Mouse (Mus musculus): ENCODE measurements around the gene Stk32b. TPM values are rescaled to one million over a fixed set of nuclear protein-coding genes. Genes with fewer than 3 reads are reported as not detected.

Gene Stk32b
- polyA plus RNA-seq, 1 experiment from 2014 or later = 4.5 TPM

DNA sequence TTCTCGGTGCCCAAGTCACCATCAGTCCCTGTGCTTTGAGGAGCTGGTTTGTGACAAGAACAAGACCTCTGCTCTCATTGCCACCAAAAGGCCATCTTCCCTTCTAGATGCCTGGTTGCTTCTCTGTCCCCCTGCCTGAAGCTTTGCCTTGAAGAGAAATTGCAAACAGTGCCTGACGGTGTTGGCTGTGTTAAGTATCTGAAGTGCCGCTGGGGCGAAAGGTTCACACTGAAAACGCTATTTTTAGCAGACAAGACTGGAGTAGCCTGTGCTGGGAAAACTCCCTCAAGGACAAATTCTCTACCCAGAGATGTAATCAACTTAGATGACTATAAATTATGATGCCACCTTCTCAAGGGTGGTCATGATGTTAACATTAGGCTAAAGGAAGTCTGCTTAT, 129.1 kb downstream of the Stk32b start:
- Histone ChIP-seq H3K9ac (no peak overlapping the region), H3K4me1 (no peaks in the 10 kb centered on the region), H3K4me2 (no peak overlapping the region), H3K4me3 (no peak overlapping the region), H3K27ac (no peak overlapping the region), H3K27me3 (no peaks in the 10 kb centered on the region), H3K9me3 (no peaks in the 10 kb centered on the region), H3K36me3 (no peaks in the 10 kb centered on the region)
- WGBS = 69% methylated on average over 5 of the region's 5 CpGs
- ATAC-seq (ENCODE audit: insufficient number of reproducible peaks, low FRiP score, low TSS enrichment, low read depth) = no peak

DNA sequence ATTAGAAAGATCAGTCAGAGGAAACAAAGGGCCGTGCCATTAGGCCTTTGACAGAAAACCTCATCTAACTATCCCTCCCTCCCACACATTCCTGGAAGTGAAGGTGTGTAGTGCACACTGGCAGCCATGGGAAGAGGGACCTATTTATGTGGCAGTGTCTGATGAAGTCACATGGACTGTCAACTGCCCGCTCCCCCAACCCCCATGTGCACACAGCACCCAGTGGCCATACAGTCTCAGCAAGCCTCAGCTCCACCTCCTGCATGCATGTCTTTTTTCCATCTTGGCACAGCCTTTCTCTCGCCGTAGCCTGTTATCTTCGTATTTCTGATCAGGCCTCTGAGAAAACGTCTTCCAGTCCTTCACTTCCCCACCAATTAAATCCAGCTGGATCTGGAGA, 130.9 kb downstream of the Stk32b start:
- Histone ChIP-seq H3K27ac (no peak overlapping the region), H3K4me2 (no peak overlapping the region), H3K9ac (no peak overlapping the region), H3K9me3 (no peaks in the 10 kb centered on the region), H3K4me1 (no peaks in the 10 kb centered on the region), H3K4me3 (no peak overlapping the region), H3K27me3 (no peaks in the 10 kb centered on the region), H3K36me3 (no peaks in the 10 kb centered on the region)
- ATAC-seq (ENCODE audit: insufficient number of reproducible peaks, low FRiP score, low TSS enrichment, low read depth) = no peak
- 70% methylated on average over 6 of the region's 6 CpGs for WGBS

DNA sequence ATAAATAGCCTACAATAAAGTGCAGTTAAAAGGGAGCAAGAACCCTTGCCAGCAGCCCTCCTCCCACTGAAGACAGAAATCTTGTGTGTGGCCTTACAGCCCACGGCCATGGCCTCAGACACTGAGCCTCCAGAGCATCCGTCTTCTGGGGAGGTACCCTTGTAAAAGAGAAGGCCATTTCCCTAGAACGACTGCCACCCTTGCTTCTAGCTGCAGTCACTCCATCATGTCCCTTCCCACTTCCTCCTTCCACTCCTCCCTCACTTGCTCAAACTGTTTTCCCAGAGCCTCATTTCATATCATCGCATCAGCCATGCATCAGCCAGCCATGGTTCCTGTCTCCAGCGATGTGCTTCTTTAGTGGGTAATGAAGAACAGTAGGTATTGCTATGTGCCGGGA, 141.5 kb downstream of the Stk32b start:
- H3K27ac ChIP-seq = no peak overlapping the region
- no peaks in the 10 kb centered on the region for H3K36me3 ChIP-seq
- no peak overlapping the region for H3K4me3 ChIP-seq
- no peaks in the 10 kb centered on the region for H3K4me1 ChIP-seq
- WGBS = 57% methylated on average over 6 of the region's 6 CpGs
- no peaks in the 10 kb centered on the region for H3K27me3 ChIP-seq
- no peak for ATAC-seq (ENCODE audit: insufficient number of reproducible peaks, low FRiP score, low TSS enrichment, low read depth)
- no peak overlapping the region for H3K4me2 ChIP-seq
- no peak overlapping the region for H3K9ac ChIP-seq
- no peaks in the 10 kb centered on the region for H3K9me3 ChIP-seq

DNA sequence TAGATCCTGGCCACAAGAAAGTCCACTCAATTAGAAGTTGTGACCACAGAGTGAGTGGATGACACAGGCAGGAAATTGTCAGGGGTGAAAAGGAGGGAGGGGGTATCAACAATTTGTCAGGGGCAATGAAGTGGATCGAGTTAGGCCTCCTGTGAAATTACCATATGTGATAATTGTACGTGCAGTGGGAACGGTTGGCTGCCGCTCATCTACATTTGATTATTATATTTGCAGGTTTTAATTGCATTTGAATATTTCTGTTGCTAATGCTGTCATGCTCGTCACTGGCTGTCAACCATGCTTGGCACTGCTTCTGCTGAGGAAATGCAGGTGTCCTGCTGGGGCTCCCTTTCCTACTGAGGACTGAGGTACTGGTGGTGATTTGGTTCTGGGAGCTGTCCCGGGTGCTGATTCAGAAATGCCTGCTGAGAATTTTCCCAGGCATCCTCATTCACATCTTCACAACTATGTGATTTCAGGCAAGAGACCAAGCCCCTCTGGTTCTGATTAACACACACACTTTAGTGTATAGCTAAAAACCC, 159.6 kb downstream of the Stk32b start:
- Histone ChIP-seq H3K4me3 (no peak overlapping the region), H3K27ac (no peak overlapping the region), H3K4me1 (no peaks in the 10 kb centered on the region), H3K36me3 (no peaks in the 10 kb centered on the region), H3K9me3 (no peaks in the 10 kb centered on the region), H3K27me3 (no peaks in the 10 kb centered on the region), H3K9ac (no peak overlapping the region), H3K4me2 (no peak overlapping the region)
- no peak for ATAC-seq (ENCODE audit: insufficient number of reproducible peaks, low FRiP score, low TSS enrichment, low read depth)
- 61% methylated on average over 6 of the region's 6 CpGs for WGBS

DNA sequence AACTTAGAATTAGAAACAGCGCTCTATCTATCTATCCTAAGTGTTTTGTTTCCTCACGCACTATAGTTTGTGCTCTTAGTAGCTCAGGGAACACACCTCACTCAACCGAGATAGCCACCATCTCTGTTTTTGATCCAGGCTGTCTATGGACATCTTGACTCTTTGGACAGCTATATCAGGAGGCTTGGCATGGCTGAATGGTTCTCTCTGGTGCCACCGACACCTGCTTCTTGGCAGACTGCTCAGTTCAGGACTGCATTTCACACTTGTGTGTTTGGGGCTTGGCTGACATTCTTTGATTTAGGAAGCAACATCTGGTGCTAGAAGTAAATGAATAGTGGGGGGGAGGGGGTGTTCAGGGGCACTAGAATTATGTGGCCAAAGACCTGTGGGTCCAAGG, 162.7 kb downstream of the Stk32b start:
- H3K4me1 ChIP-seq = no peaks in the 10 kb centered on the region
- no peak overlapping the region for H3K27ac ChIP-seq
- no peaks in the 10 kb centered on the region for H3K27me3 ChIP-seq
- 91% methylated on average over 4 of the region's 4 CpGs for WGBS
- no peaks in the 10 kb centered on the region for H3K9me3 ChIP-seq
- no peak overlapping the region for H3K4me3 ChIP-seq
- no peaks in the 10 kb centered on the region for H3K36me3 ChIP-seq
- no peak overlapping the region for H3K9ac ChIP-seq
- H3K4me2 ChIP-seq = no peak overlapping the region
- ATAC-seq (ENCODE audit: insufficient number of reproducible peaks, low FRiP score, low TSS enrichment, low read depth) = no peak

DNA sequence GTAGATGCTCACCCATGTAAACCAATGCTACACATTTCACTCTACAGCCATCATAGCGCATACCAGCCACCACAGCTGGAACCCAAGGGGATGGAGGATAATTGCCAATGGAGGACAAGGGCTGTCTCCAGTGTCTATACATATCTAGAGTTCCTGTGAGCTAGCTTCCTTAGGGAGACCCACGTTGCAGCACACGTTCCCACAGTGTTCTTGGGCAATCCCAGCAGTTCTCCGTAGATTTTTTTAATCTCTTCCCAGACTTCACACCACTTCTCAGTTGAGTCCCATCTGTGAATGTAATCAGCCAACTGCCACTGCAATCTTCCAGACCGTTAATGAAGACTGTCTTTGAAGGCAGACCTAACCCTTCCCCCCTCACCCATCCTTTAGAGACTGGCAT, 165.3 kb downstream of the Stk32b start:
- Histone ChIP-seq H3K4me1 (no peaks in the 10 kb centered on the region), H3K27ac (no peak overlapping the region), H3K4me2 (no peak overlapping the region), H3K9me3 (no peaks in the 10 kb centered on the region), H3K36me3 (no peaks in the 10 kb centered on the region), H3K4me3 (no peak overlapping the region), H3K9ac (no peak overlapping the region), H3K27me3 (no peaks in the 10 kb centered on the region)
- WGBS = 76% methylated on average over 5 of the region's 5 CpGs
- no peak for ATAC-seq (ENCODE audit: insufficient number of reproducible peaks, low FRiP score, low TSS enrichment, low read depth)

DNA sequence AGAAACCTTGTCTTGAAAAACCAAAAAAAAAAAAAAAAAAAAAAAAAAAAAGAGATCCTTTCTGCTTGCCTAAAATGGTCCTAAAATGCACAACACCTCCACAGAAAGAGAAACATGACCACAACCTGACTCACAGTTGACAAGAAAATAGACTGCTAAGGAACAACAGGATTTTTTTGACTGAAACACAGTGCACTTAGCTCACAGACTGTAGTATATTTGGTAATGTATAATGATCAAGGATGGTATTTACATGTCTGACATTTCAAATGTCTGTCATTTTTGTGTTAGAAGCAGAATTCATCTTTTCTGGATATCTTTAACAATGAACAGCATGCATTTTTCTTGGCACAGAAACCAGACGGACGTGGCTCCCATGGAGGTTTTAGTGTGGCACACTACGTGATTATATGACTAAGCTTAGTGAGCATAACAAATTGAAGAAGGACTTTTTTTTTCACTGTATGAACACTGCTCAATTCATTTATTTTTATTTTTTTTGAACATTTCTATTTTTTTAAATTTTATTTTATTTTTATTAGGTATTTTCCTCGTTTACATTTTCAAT, 181.2 kb downstream of the Stk32b start:
- H3K4me1 ChIP-seq = no peaks in the 10 kb centered on the region
- H3K4me2 ChIP-seq = no peak overlapping the region
- no peaks in the 10 kb centered on the region for H3K9me3 ChIP-seq
- no peaks in the 10 kb centered on the region for H3K36me3 ChIP-seq
- H3K27me3 ChIP-seq = no peaks in the 10 kb centered on the region
- H3K4me3 ChIP-seq = no peak overlapping the region
- H3K27ac ChIP-seq = no peak overlapping the region
- ATAC-seq (ENCODE audit: insufficient number of reproducible peaks, low FRiP score, low TSS enrichment, low read depth) = no peak
- 74% methylated on average over 4 of the region's 4 CpGs for WGBS
- no peak overlapping the region for H3K9ac ChIP-seq

DNA sequence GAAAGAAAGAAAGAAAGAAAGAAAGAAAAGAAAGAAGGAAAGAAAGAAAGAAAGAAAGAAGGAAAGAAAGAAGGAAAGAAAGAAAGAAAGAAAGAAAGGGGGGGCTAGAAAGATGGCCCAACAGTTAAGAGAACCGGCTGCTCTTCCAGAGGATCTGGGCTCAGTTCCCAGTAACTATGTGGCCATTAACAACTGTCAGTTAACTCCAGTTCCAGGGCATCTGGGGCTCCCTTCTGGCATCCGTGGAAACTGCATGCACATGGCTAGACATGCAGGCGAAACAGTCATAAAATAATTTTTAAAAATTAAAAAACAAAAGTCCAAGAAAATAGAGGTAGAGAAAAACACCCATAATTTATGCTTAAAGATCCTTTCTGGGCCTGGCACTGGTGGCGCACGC, 181.7 kb downstream of the Stk32b start:
- H3K4me3 ChIP-seq = no peak overlapping the region
- H3K4me2 ChIP-seq = no peak overlapping the region
- WGBS = 73% methylated on average over 5 of the region's 5 CpGs
- no peak overlapping the region for H3K27ac ChIP-seq
- no peaks in the 10 kb centered on the region for H3K9me3 ChIP-seq
- no peaks in the 10 kb centered on the region for H3K4me1 ChIP-seq
- no peak for ATAC-seq (ENCODE audit: insufficient number of reproducible peaks, low FRiP score, low TSS enrichment, low read depth)
- H3K27me3 ChIP-seq = no peaks in the 10 kb centered on the region
- H3K9ac ChIP-seq = no peak overlapping the region
- H3K36me3 ChIP-seq = no peaks in the 10 kb centered on the region

GRCm38 (mm10) chr5:37525363-37525762, 191.6 kb downstream of the Stk32b start:
- WGBS = 51% methylated on average over 5 of the region's 5 CpGs
- H3K4me2 ChIP-seq = no peak overlapping the region
- no peaks in the 10 kb centered on the region for H3K27me3 ChIP-seq
- no peaks in the 10 kb centered on the region for H3K36me3 ChIP-seq
- H3K4me1 ChIP-seq = no peaks in the 10 kb centered on the region
- no peak overlapping the region for H3K9ac ChIP-seq
- no peak overlapping the region for H3K4me3 ChIP-seq
- no peaks in the 10 kb centered on the region for H3K9me3 ChIP-seq
- no peak for ATAC-seq (ENCODE audit: insufficient number of reproducible peaks, low FRiP score, low TSS enrichment, low read depth)
- no peak overlapping the region for H3K27ac ChIP-seq

GRCm38 (mm10) chr5:37520441-37520840, 196.5 kb downstream of the Stk32b start:
- Histone ChIP-seq H3K4me1 (no peaks in the 10 kb centered on the region), H3K9ac (no peak overlapping the region), H3K27ac (no peak overlapping the region), H3K27me3 (no peaks in the 10 kb centered on the region), H3K36me3 (no peaks in the 10 kb centered on the region), H3K4me3 (no peak overlapping the region), H3K9me3 (no peaks in the 10 kb centered on the region), H3K4me2 (no peak overlapping the region)
- 75% methylated on average over 3 of the region's 3 CpGs for WGBS
- ATAC-seq (ENCODE audit: insufficient number of reproducible peaks, low FRiP score, low TSS enrichment, low read depth) = no peak

- H3K4me1 ChIP-seq = no peaks in the 10 kb centered on the region
- no peak overlapping the region for H3K4me3 ChIP-seq
- no peaks in the 10 kb centered on the region for H3K27me3 ChIP-seq
- no peak for ATAC-seq (ENCODE audit: insufficient number of reproducible peaks, low FRiP score, low TSS enrichment, low read depth)
- no peaks in the 10 kb centered on the region for H3K9me3 ChIP-seq
- H3K27ac ChIP-seq = no peak overlapping the region
- no peaks in the 10 kb centered on the region for H3K36me3 ChIP-seq
- no peak overlapping the region for H3K4me2 ChIP-seq
- 26% methylated on average over 2 of the region's 2 CpGs for WGBS
- no peak overlapping the region for H3K9ac ChIP-seq
These were observed 204.5 kb downstream of the Stk32b start for GRCm38 (mm10) chr5:37512479-37512878.

GRCm38 (mm10) chr5:37506880-37507519, 210.0 kb downstream of the Stk32b start:
- Histone ChIP-seq H3K36me3 (no peaks in the 10 kb centered on the region), H3K9ac (no peak overlapping the region), H3K4me3 (no peak overlapping the region), H3K9me3 (no peaks in the 10 kb centered on the region), H3K4me2 (no peak overlapping the region), H3K4me1 (no peaks in the 10 kb centered on the region), H3K27ac (no peak overlapping the region), H3K27me3 (no peaks in the 10 kb centered on the region)
- ATAC-seq (ENCODE audit: insufficient number of reproducible peaks, low FRiP score, low TSS enrichment, low read depth) = no peak
- WGBS = 66% methylated on average over 12 of the region's 12 CpGs
